Mouse (Mus musculus): ENCODE results near the gene Gatm. TPM values are rescaled to one million over a fixed set of nuclear protein-coding genes. Genes with fewer than 3 reads are reported as not detected.

The Gatm gene
- polyA plus RNA-seq (2015; fragmentation: Nextera tagmentation; extraction: Ambion mirVana), result 21.8 and 25.7 TPM in 2 replicates

DNA sequence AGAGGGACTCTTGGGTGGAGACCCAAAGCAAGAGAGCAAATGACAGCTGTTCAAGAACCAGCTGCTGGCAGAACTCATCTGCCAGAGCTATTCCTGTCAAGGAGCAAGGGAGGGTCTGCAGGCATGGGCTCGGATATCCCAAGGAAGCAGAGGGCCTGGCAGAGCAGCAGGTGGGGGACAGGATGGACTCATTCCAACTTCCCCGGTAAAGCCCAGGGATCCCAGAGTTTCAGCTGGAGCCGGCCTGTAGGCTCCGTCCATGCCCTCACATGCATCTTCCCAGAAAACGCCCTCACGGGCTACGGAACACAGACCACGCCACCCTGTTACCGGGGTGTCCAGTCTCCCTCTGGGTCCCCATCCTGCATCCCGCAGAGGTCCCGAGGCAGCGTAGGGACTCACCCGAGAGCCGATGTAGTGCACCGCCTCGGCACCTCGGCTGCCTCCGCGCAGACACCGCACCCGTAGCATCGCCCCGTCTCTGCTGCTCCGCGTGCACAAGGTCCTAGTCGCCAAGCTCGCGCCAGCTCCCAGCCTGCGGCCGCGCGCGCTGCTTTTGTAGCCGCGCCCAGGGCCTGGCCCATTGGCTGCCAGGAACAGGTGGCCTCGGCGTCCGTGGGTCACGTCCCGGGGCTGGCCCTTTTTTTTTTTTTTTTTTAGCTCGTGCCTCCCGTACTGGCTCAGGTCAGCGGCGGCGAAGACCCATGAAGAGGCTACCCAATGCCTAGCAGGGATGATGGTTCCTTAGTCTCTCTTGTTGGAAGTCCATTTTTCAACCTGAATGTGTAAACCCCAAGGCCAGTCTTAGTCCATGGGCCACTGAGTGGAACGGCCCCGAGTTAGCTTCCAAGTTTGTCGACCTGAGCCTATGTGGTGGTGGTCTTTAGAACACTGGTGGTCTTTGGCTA, at the start of gene Gatm:
TSS of gene Gatm (minus strand) at position 558 of the 908 bp plus-strand sequence.
- peak within 1 kb of the TSS; percentile 71 for H3K4me2 ChIP-seq (replicated peaks)
- H3K27ac ChIP-seq, result no peak within 1 kb of the TSS
- ATAC-seq, result peak; percentile 98
- peaks cover 3% of the 10 kb centered on the region for H3K27me3 ChIP-seq
- H3K4me1 ChIP-seq (replicated peaks), result no peaks in the 10 kb centered on the region
- 3% methylated on average over 48 of the region's 48 CpGs for WGBS
- peak within 1 kb of the TSS; percentile 59 for H3K4me3 ChIP-seq (replicated peaks)
- H3K36me3 ChIP-seq, result no peaks in the 10 kb centered on the region
- H3K9me3 ChIP-seq, result no peaks in the 10 kb centered on the region
- H3K9ac ChIP-seq (replicated peaks), result peak within 1 kb of the TSS; percentile 64

DNA sequence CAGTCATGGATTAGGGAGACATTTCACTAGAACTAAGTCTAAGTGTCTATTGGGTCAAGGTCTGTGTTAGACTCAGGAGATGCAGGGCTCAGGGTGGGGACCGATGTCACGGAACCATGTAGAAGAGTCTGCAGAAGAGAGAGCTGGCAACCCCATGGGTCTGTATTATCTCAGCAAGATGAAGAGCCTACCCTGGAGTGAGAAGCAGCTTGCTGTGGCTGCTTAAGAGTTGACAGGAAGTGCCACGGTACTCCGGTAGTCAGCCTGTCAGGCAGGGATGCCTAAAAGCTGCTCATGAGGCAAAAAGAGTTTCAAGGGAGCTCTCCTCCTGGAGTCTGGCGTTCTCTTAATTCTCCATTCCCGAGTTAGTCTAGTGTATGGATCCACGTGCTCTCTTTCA, 48.7 kb upstream of the Gatm start:
- Histone ChIP-seq H3K27ac (no peak overlapping the region), H3K9ac (replicated peaks) (no peak overlapping the region), H3K4me3 (replicated peaks) (no peak overlapping the region), H3K4me1 (replicated peaks) (no peaks in the 10 kb centered on the region), H3K36me3 (no peaks in the 10 kb centered on the region), H3K27me3 (no peaks in the 10 kb centered on the region), H3K9me3 (no peaks in the 10 kb centered on the region), H3K4me2 (replicated peaks) (no peak overlapping the region)
- no peak for ATAC-seq
- WGBS, result 91% methylated on average over 7 of the region's 7 CpGs

GRCm38 (mm10) chr2:122657707-122658524, 46.8 kb upstream of the Gatm start:
- H3K9ac ChIP-seq (replicated peaks), result no peak overlapping the region
- H3K9me3 ChIP-seq, result no peaks in the 10 kb centered on the region
- H3K4me2 ChIP-seq (replicated peaks), result no peak overlapping the region
- H3K27ac ChIP-seq, result no peak overlapping the region
- ATAC-seq, result no peak
- no peaks in the 10 kb centered on the region for H3K4me1 ChIP-seq (replicated peaks)
- no peaks in the 10 kb centered on the region for H3K36me3 ChIP-seq
- no peak overlapping the region for H3K4me3 ChIP-seq (replicated peaks)
- H3K27me3 ChIP-seq, result no peaks in the 10 kb centered on the region
- 88% methylated on average over 11 of the region's 11 CpGs for WGBS

DNA sequence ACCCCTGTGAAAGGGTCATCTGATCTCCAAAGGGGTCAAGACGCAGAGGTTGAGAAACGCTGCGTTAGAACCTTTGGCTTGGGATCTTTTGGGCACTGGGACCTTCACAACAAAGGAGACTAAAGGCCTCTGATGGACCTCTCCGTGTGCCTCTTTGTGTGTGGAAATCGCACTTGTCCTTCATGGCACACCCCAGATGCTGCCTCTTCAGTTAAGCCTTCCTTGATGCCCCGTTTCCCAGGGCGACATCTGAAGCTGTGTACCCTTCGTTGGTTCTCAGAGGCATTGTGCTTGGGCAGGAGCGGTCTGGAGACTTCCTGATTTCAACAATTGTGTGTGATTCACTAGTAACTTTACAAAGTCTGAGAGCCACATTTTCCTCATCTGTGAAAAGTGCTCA, 45.7 kb upstream of the Gatm start:
- no peak overlapping the region for H3K9ac ChIP-seq (replicated peaks)
- no peak overlapping the region for H3K4me3 ChIP-seq (replicated peaks)
- WGBS, result 54% methylated on average over 9 of the region's 9 CpGs

GRCm38 (mm10) chr2:122656052-122656451, 44.9 kb upstream of the Gatm start:
- Histone ChIP-seq H3K27me3 (no peaks in the 10 kb centered on the region), H3K9ac (replicated peaks) (no peak overlapping the region), H3K9me3 (no peaks in the 10 kb centered on the region), H3K27ac (no peak overlapping the region), H3K4me3 (replicated peaks) (no peak overlapping the region), H3K4me2 (replicated peaks) (no peak overlapping the region), H3K4me1 (replicated peaks) (no peaks in the 10 kb centered on the region), H3K36me3 (no peaks in the 10 kb centered on the region)
- 66% methylated on average over 2 of the region's 2 CpGs for WGBS
- ATAC-seq, result no peak

More for the DNA sequence above, 45.7 kb upstream of the Gatm start:
- no peaks in the 10 kb centered on the region for H3K4me1 ChIP-seq (replicated peaks)
- ATAC-seq, result no peak
- no peak overlapping the region for H3K4me2 ChIP-seq (replicated peaks)
- no peaks in the 10 kb centered on the region for H3K9me3 ChIP-seq
- no peaks in the 10 kb centered on the region for H3K36me3 ChIP-seq
- no peaks in the 10 kb centered on the region for H3K27me3 ChIP-seq
- H3K27ac ChIP-seq, result no peak overlapping the region

DNA sequence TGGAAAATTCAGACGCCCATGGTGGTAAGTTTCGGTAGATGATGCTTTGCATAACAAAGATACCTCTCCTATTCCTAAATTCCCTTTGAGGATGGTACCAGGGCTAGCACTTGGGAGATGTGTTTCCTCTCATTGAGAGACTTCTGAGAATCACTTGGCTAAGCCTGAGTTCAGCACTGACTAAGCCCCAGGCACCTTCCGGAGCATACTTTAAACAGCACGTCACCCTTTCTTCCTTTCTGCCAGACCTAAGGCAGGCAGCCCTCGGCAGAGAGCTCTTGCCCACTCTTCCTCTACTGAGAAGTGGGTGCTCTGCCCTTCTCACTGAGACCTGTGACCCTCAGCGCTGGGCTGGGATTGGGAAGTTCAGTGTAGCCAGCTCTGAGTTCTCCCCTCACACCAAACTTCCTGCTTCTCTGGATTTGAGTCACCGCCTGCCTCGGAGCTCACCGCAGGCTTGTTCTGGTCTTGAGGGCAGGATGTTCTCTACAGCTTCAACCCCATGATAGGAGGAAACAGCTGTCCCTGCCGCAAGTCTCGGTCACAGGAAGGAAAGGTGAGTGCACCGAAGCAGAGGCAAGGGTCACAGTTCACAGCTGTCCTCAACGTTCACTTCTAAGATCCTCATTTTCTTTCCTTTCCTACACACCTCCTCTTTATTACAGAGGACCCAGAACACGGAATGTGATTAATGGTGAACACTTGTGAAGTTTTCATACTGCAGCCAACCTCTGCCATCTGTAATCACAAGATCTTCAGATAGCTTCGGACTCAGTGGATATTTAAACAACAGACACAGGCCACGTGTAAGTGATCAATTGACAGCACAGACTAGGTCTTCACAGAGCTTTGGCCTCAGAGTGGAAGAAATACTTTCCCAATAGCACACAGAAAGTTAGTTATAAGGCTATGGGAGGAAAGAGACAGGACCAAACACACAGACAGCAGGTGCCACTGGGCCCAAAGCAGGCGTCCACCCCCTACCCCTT, 41.3 kb upstream of the Gatm start:
- Histone ChIP-seq H3K4me2 (replicated peaks) (no peak overlapping the region), H3K27me3 (no peaks in the 10 kb centered on the region), H3K9ac (replicated peaks) (no peak overlapping the region), H3K4me3 (replicated peaks) (no peak overlapping the region), H3K27ac (no peak overlapping the region), H3K36me3 (no peaks in the 10 kb centered on the region), H3K4me1 (replicated peaks) (no peaks in the 10 kb centered on the region), H3K9me3 (no peaks in the 10 kb centered on the region)
- ATAC-seq, result no peak
- WGBS, result 79% methylated on average over 17 of the region's 17 CpGs

GRCm38 (mm10) chr2:122638673-122639072, 27.6 kb upstream of the Gatm start:
- Histone ChIP-seq H3K9ac (replicated peaks) (no peak overlapping the region), H3K4me2 (replicated peaks) (no peak overlapping the region), H3K4me3 (replicated peaks) (no peak overlapping the region)

GRCm38 (mm10) chr2:122638029-122638428, 26.9 kb upstream of the Gatm start:
- Histone ChIP-seq H3K4me2 (replicated peaks) (peak overlapping the region; percentile 71), H3K4me1 (replicated peaks) (peaks cover 5% of the 10 kb centered on the region), H3K9ac (replicated peaks) (peak overlapping the region; percentile 61), H3K36me3 (peaks cover 11% of the 10 kb centered on the region), H3K27ac (no peak overlapping the region), H3K27me3 (peaks cover 21% of the 10 kb centered on the region), H3K9me3 (no peaks in the 10 kb centered on the region), H3K4me3 (replicated peaks) (peak overlapping the region; percentile 44)
- ATAC-seq, result no peak
- 35% methylated on average over 12 of the region's 12 CpGs for whole genome bisulfite sequencing

More at GRCm38 (mm10) chr2:122638673-122639072, 27.6 kb upstream of the Gatm start:
- WGBS, result 57% methylated on average over 5 of the region's 5 CpGs
- Histone ChIP-seq H3K27ac (no peak overlapping the region), H3K9me3 (no peaks in the 10 kb centered on the region), H3K27me3 (peaks cover 21% of the 10 kb centered on the region), H3K36me3 (peaks cover 5% of the 10 kb centered on the region), H3K4me1 (replicated peaks) (peaks cover 5% of the 10 kb centered on the region)
- ATAC-seq, result no peak

- H3K27ac ChIP-seq, result no peak overlapping the region
- peak overlapping the region; percentile 44 for H3K4me3 ChIP-seq (replicated peaks)
- peaks cover 5% of the 10 kb centered on the region for H3K4me1 ChIP-seq (replicated peaks)
- peaks cover 13% of the 10 kb centered on the region for H3K36me3 ChIP-seq
- ATAC-seq, result peak; percentile 80
- WGBS, result 1% methylated on average over 36 of the region's 36 CpGs
- H3K9ac ChIP-seq (replicated peaks), result peak overlapping the region; percentile 61
- peaks cover 21% of the 10 kb centered on the region for H3K27me3 ChIP-seq
- H3K9me3 ChIP-seq, result no peaks in the 10 kb centered on the region
- H3K4me2 ChIP-seq (replicated peaks), result peak overlapping the region; percentile 71
These were observed 26.5 kb upstream of the Gatm start for GRCm38 (mm10) chr2:122637526-122637997.

GRCm38 (mm10) chr2:122636686-122637085, 25.6 kb upstream of the Gatm start, which contains the start of gene AA467197:
Gene AA467197, plus strand, starts transcription at chr2:122636986.
- Histone ChIP-seq H3K36me3 (peaks cover 13% of the 10 kb centered on the region), H3K4me2 (replicated peaks) (peak within 1 kb of the TSS; percentile 71), H3K9ac (replicated peaks) (peak within 1 kb of the TSS; percentile 61), H3K27me3 (peaks cover 21% of the 10 kb centered on the region), H3K27ac (no peak within 1 kb of the TSS), H3K4me3 (replicated peaks) (peak within 1 kb of the TSS; percentile 44), H3K9me3 (no peaks in the 10 kb centered on the region), H3K4me1 (replicated peaks) (peaks cover 14% of the 10 kb centered on the region)
- 78% methylated on average over 3 of the region's 3 CpGs for WGBS
- ATAC-seq, result no peak

GRCm38 (mm10) chr2:122631226-122631801, 20.2 kb upstream of the Gatm start:
- Histone ChIP-seq H3K4me3 (replicated peaks) (peak overlapping the region; percentile 100), H3K27ac (peak overlapping the region; percentile 80), H3K4me1 (replicated peaks) (peaks cover 13% of the 10 kb centered on the region), H3K36me3 (peaks cover 13% of the 10 kb centered on the region), H3K9ac (replicated peaks) (peak overlapping the region; percentile 97), H3K4me2 (replicated peaks) (peak overlapping the region; percentile 98), H3K9me3 (no peaks in the 10 kb centered on the region), H3K27me3 (peaks cover 6% of the 10 kb centered on the region; the same call in 1 of the 2 replicates)
- ATAC-seq, result peak; percentile 37
- under 1% methylated on average over 53 of the region's 53 CpGs for WGBS
